Mouse (Mus musculus) thymus, adult 2 months (tissue): Measurements from ENCODE around the gene D430041D05Rik.

Experiments
- CTCF ChIP-seq: fragments of 200-500 bp; IDR thresholded peaks from 2 replicates; pipeline ENCODE4 v1.5.1; 2012; ENCODE audit warnings: mild to moderate bottlenecking, control low read depth, low read length, moderate library complexity, borderline replicate concordance; ENCODE audit not compliant: control insufficient read depth, poor library complexity, insufficient read depth; ENCODE audit errors: extremely low read depth
- POLR2A ChIP-seq: fragments of 200-500 bp; IDR thresholded peaks from 2 replicates; pipeline ENCODE4 v1.6.1; 2012; ENCODE audit warnings: mild to moderate bottlenecking, low read length, control low read depth, moderate library complexity; ENCODE audit not compliant: control insufficient read depth, poor library complexity, insufficient read depth; ENCODE audit errors: extremely low read depth

- TF ChIP-seq CTCF: no peak
- no peak for TF ChIP-seq POLR2A
Measured at GRCm38 (mm10) chr2:104163978-104164487, 246.8 kb downstream of the D430041D05Rik start.
